Mouse (Mus musculus) thymus, postnatal 0 days (tissue): Measurements from ENCODE around the gene Vwa2. TPM values are rescaled to one million over a fixed set of nuclear protein-coding genes. Genes with fewer than 3 reads are reported as not detected.

Experiments
- DNase-seq: peaks from one replicate; pipeline ENCODE4 v3.0.0-alpha.2; 2015; ENCODE audit warnings: low spot score
- polyA plus RNA-seq: library from polyadenylated mRNA; unstranded; fragments of >200 nt; fragmentation: Nextera tagmentation; extraction: Ambion mirVana; gene quantifications from 2 replicates; pipeline ENCODE4 v1.2.1, GENCODE M21; 2015

Vwa2 gene
- 0.67 and 0.73 TPM in 2 replicates for polyA plus RNA-seq

DNA sequence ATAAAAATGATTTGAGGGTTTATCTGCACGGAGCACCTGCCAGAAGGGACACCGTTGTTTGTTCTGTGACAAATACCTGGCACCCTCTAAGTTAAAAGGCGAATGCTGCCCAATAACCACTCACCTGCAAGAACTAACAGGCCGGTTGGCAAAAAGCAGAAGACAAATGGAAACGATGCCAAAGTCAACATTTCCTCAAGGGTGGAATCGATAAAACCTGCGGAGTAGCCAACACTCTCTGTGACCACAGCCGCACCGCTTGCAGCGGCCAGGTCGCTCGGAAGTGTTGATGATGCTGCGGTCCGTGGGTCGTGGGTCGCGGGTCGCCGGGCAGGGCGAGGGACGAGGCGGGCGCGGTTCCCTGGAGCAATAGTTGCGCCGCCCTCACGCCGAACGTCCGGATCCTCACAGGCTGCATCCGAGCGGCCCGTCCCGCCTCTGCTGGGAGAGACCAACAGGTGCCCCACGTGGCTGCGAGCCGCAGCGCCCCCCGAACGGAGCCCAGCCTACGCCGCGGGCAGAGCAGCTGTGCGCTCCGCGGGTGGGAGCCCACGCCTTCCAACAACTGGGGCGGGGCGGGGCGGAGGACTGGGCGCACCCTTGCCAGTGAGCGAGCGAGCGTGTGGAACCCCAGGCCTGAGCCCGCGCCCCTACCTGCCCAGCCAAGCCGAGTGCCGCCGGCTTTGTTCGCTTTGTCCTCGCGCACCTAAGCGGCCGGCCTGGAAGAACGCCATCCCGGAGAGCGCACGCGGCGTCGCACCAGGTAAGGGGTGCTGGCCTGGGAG lies at the start of gene Vwa2:
Gene Vwa2, plus strand, starts transcription at position 434 of the 785 bp plus-strand sequence.
- DNase-seq: peak; percentile 7

DNA sequence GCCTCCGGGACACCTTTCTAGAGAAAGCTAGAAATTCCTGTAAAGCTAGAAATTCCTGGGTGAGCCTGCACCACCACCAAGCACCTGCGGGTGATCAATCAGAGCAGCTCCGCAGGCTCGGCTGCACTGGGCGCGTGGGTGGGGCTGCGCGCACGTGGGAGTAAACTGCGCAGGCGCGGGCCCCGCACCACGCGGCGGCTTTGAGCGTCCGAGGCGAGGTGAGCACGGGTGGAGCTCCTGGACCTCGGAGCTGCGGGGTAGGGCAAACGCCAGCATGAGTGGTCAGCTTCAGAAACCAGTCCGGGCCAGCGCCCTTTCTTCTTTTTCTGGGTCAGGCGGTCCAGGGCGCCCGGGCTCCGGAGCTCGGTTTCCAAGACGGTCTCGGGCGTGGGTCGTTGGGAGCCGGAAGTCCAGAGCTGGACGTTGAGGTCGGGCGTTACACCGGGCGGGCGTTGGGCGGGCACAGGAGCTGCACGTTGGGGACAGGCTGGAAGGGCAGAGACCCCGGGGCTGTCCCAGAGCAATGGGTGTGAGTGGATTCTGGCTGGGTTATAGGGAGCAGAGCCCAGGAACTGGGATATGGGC lies 47.9 kb upstream of the Vwa2 start, which contains the start of gene Tdrd1:
Gene Tdrd1, plus strand, starts transcription at position 163 of the 585 bp plus-strand sequence.
- DNase-seq: no peak

DNA sequence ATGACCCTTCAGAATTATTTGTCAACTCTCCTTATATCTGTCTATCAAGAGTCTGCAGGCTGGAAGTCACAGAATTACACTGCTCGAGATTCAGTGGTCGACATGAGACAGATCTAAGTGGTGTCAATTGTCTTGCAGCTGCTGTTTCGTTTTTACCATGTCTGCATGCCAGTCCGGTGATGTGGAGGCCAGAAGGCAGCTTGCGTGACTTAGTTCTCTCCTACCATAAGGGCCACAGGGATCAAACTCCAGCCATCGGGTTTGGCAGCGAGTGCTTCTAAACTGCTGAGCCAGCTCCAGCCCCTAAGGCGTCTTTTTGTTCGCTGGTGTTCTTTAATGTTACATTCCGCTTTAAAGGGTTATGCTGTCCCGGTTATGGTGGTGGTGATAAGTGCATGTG lies 45.7 kb upstream of the Vwa2 start:
- DNase-seq: no peak

- no peak for DNase-seq
Observed at GRCm38 (mm10) chr19:56829267-56829666, 44.8 kb upstream of the Vwa2 start.

DNA sequence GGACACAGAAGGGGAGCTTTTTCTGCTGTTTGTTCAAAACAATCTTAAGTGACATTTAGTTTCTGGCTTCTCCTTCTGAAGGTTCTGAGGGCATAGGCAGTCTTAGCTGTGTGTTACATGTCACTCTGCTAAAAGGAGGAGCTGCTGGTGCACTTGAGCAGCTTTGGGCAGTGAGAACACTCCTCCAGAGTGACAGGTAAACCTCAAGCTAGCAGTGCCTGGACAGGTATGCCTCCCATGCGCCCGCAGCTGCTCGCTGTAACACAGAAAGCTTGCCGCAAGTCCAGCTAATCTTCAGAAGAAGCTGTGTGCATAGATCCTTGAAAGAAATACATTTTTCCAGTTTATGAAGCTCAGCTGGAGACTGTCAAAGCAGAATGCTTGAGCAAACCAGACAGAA lies 43.9 kb upstream of the Vwa2 start:
- no peak for DNase-seq

DNA sequence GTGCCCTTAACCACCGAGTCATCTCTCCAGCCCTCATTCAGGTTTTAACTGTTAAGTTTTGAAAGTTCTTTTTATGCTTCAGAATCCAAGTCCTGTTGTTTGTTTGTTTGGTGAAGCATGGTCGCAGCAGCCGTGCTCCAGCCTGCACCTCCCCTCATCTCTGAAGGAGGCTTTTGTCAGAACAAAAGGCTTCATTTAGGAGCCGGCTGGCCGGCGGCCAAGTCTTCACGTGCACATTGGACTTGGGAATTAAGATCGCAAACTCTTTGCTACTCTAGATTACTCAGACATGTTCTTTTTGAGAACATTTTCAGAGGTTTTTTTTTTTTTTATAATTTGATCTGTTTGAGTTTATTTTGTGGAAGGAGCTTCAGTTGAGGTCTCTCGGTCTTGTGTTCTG lies 38.7 kb upstream of the Vwa2 start:
- no peak for DNase-seq

- no peak for DNase-seq
Observed at GRCm38 (mm10) chr19:56838942-56839706, 34.9 kb upstream of the Vwa2 start.

DNA sequence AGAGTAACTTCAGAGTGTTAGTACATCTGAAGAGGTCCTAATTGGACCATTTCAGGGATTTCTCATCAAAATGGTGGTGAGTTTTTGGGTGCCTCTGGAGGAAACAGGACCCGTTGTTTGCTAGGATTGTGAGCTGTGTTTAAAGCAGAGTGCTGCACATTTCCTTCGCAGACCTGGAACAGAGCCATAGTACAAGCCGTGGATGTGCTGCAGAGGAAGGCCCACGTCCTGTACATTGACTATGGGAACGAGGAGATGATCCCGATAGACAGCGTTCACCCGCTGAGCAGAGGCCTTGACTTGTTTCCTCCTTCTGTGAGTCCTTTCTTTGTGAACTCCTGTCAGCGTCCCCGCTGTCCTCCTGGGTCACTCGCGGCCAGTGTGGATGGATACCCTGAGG lies 31.1 kb upstream of the Vwa2 start:
- DNase-seq: no peak

DNA sequence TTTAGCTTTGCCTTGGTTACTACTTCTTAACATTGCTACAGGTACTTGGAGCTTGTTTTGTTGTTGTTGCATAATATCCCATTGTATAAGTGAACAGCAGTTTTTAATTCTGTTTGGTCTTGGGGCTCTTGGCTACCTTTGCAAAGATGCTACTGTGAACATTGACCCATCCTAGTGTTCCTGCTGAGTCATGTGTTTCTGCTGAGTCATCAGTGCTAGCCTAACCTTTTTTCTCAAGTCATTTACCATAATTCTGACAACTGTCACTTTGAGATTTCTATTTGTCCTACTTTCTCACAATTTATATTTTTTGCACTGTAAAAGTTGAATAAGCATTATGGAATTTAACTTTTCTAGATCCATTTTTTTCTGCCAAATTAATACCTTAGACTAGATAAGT lies 21.5 kb upstream of the Vwa2 start:
- no peak for DNase-seq

GRCm38 (mm10) chr19:56856455-56856854 lies 17.6 kb upstream of the Vwa2 start:
- no peak for DNase-seq

GRCm38 (mm10) chr19:56867701-56868100 lies 6.3 kb upstream of the Vwa2 start:
- DNase-seq: no peak

DNA sequence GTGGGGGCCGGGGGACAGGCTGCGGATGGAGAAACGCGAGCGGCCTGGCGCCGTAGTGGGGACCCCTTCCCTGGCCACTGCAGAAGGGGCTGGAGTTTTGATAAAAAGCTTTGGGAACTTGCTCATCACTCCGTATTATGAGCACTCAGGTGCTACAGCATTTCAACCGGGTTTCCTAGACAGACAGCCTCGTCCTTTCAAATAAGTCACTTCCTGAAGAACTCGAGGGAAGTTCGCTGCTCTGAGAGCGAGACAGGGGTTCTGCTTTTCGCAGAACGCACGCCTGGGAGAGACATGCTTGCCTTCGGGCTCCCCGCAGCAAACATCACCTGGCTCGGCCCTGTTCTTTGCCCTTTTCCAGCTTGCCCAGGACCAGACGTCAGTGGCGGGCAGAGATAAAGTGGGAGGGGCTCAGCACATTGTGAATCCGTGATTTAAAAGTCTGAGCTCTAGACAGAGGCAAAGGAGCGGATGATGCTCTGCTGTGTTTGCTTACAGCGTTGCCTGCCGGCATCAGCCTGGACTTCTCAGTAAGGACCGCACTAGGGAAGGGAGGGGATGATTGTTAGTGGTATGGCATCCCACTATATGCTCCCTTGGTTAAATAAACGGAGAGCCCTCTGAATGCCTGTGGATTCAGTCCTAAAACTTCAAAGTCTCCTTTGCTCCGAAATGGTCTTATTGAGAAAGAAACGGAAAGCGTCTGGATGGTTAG lies 709 bp downstream of the Vwa2 start:
- DNase-seq: no peak

DNA sequence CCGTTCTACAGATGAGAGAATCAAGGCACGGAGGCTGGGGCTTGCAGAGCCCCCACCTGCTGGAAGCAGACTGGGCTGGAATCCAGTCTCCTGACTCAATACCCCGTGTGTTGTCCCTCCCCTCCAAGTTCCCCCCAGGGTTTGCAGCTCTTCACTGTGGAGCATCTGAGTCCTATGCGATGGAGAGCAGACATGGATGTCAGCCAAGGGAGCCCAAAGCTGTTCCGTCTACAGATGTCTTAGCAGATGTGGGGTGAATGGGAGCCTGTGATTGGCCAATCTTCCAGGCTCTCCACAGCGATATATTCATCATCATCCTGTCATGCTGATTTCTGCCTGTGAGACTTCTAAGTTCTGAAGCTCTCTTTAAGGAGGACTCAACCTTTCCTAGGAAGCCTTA lies 3.3 kb downstream of the Vwa2 start:
- no peak for DNase-seq

DNA sequence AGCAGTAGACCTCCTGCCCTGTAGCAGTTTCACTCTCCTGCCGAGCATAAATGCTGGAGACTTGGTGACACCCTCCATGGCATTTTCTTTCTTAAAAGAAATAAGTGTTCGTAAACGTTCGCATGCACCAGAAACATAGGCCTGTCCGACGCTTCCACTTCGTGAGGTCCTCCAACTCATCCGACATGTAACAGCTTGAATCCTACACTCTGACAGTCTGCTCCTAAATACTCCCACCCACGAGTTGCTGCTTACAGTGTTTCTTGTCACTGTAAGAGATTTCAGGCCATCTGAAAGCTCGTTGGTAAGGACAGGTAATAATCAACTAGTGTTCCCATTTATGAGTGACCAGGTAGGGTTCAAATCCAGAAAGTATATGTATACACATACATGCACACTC lies 13.8 kb downstream of the Vwa2 start:
- no peak for DNase-seq

- no peak for DNase-seq
Observed at GRCm38 (mm10) chr19:56888654-56889053, 14.6 kb downstream of the Vwa2 start.

DNA sequence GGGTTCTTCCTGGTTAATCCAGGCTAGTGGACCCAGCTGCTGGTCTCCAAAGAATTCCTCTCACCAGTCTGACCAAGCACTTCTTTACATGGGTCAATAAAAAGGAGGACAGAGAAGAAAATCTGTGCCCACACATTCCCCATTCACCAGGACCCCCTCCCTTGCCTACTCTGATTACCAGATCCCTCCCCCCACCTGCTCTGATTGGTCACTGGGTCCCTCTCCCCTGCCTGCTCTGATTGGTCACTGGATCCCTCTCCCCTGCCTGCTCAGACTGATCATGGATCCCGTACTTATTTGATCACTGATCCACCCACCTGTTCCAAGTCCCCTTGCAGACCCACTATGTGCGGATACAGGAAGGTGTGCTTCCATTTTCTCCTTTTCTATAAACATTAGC lies 17.4 kb downstream of the Vwa2 start:
- DNase-seq: no peak

DNA sequence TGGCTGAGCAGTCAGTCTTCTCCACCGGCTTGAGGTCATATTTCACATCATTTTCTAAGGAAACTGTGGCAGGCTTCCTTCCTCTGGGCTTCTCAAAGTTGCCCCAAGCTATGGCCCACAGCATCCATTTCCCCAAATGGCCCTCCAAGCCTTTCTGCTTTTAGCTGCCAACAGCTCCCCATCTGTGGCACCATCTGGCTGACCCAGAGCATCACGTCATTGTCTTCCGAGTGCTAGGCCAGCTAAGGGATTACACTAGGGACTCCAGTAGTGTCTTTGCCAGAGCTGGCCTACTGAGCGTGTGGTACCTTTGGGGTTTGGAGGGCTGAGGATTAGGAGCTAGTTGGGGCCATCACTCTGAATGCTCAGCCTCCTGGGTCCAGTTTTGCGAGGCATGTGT lies 18.5 kb downstream of the Vwa2 start:
- DNase-seq: no peak

GRCm38 (mm10) chr19:56893326-56893725 lies 19.3 kb downstream of the Vwa2 start:
- DNase-seq: no peak

- DNase-seq: no peak
Observed at GRCm38 (mm10) chr19:56897654-56898053, 23.6 kb downstream of the Vwa2 start.

- no peak for DNase-seq
Observed at GRCm38 (mm10) chr19:56904095-56904494, 30.0 kb downstream of the Vwa2 start.

DNA sequence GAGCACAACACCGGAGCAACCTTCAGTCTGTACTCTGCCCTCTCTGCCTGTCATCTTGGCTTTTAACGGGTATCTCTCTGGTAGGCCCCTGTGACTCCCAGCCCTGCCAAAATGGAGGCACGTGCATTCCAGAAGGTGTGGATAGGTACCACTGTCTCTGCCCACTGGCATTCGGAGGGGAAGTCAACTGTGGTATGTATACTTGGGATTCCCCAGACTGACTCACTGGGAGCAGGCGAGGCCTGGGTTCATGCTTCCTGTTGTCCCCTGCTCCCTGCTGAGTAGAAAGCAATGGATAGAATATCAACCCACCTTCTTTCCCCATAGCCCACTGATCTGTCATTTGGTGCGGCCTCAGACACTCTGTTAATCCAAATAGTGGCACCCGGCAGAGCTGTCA lies 31.3 kb downstream of the Vwa2 start:
- DNase-seq: no peak

- DNase-seq: no peak
Observed at GRCm38 (mm10) chr19:56907850-56908249, 33.8 kb downstream of the Vwa2 start.
